Mouse (Mus musculus): ENCODE data around the gene Qk. TPM values are rescaled to one million over a fixed set of nuclear protein-coding genes. Genes with fewer than 3 reads are reported as not detected.

Qk gene
- polyA plus RNA-seq, 1 experiment, result 25.4 TPM

- no peak overlapping the region for H3K4me3 ChIP-seq (replicated peaks; ENCODE audit: control insufficient read depth, low read depth, low read length)
- WGBS, result 79% methylated on average over 4 of the region's 4 CpGs
- H3K4me1 ChIP-seq (ENCODE audit: control insufficient read depth, insufficient read depth, low read length), result no peaks in the 10 kb centered on the region
- no peak overlapping the region for H3K27ac ChIP-seq (ENCODE audit: control insufficient read depth, insufficient read depth, low read depth, low read length, poor library complexity)
- TF ChIP-seq CTCF (IDR thresholded peaks at IDR 0.05; ENCODE audit: control insufficient read depth, insufficient read depth, low read length) (no peak), POLR2A (IDR thresholded peaks at IDR 0.05; ENCODE audit: borderline replicate concordance, control insufficient read depth, low read depth, low read length) (no peak)
These were observed 132.1 kb downstream of the Qk start for GRCm38 (mm10) chr17:10187431-10188020.

DNA sequence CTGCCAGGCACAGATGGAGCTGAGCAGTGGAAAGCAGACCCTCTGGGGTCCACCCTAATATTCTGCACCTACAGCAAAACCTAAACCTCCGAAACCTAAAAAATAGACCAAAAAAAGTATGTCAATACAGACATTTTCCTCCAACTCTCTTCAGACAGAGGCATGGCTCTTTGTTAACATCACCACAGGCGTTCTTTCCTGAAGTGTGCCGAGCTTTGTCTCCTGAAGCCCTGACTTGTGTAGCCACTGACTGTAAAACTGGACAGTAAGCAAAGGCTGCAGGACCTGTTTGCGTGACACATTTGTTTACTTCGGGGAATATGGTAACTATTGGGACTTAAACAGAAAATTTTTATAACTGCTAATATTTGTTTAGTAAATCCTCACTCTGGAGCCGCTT, 137.9 kb downstream of the Qk start:
- H3K4me1 ChIP-seq (ENCODE audit: control insufficient read depth, insufficient read depth, low read length), result no peaks in the 10 kb centered on the region
- no peak overlapping the region for H3K27ac ChIP-seq (ENCODE audit: control insufficient read depth, insufficient read depth, low read depth, low read length, poor library complexity)
- TF ChIP-seq CTCF (IDR thresholded peaks at IDR 0.05; ENCODE audit: control insufficient read depth, insufficient read depth, low read length) (no peak), POLR2A (IDR thresholded peaks at IDR 0.05; ENCODE audit: borderline replicate concordance, control insufficient read depth, low read depth, low read length) (no peak)
- no peak overlapping the region for H3K4me3 ChIP-seq (replicated peaks; ENCODE audit: control insufficient read depth, low read depth, low read length)
- WGBS, result 81% methylated on average over 6 of the region's 6 CpGs

DNA sequence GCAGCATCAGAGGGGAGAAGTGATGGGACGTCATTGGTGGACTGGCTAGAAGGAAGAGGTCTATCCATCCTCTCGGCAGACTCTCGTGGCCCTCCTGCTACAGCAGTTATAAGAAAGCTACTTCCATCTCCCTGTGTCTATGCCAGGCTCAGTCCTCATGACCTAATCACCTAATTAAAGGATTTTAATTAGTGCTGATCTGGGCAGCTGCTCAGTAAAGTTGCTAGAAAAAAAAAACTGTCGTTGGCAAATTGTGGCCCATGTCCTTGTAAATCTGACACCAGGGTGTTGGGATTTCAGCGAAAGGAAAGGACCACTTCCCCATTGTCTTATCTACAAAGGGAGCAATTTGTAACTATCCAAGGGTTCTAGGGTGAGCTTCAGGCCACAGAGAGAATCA, 142.6 kb downstream of the Qk start:
- Histone ChIP-seq H3K27ac (ENCODE audit: control insufficient read depth, insufficient read depth, low read depth, low read length, poor library complexity) (no peak overlapping the region), H3K4me3 (replicated peaks; ENCODE audit: control insufficient read depth, low read depth, low read length) (no peak overlapping the region), H3K4me1 (ENCODE audit: control insufficient read depth, insufficient read depth, low read length) (no peaks in the 10 kb centered on the region)
- no peak for TF ChIP-seq POLR2A (IDR thresholded peaks at IDR 0.05; ENCODE audit: borderline replicate concordance, control insufficient read depth, low read depth, low read length)
- TF ChIP-seq CTCF (IDR thresholded peaks at IDR 0.05; ENCODE audit: control insufficient read depth, insufficient read depth, low read length), result no peak
- WGBS, result 50% methylated on average over 5 of the region's 5 CpGs

GRCm38 (mm10) chr17:10161258-10161657, 158.4 kb downstream of the Qk start:
- 81% methylated on average over 3 of the region's 3 CpGs for whole genome bisulfite sequencing
- H3K4me1 ChIP-seq (ENCODE audit: control insufficient read depth, insufficient read depth, low read length), result no peaks in the 10 kb centered on the region
- H3K4me3 ChIP-seq (replicated peaks; ENCODE audit: control insufficient read depth, low read depth, low read length), result no peak overlapping the region
- no peak overlapping the region for H3K27ac ChIP-seq (ENCODE audit: control insufficient read depth, insufficient read depth, low read depth, low read length, poor library complexity)
- TF ChIP-seq POLR2A (IDR thresholded peaks at IDR 0.05; ENCODE audit: borderline replicate concordance, control insufficient read depth, low read depth, low read length) (no peak), CTCF (IDR thresholded peaks at IDR 0.05; ENCODE audit: control insufficient read depth, insufficient read depth, low read length) (no peak)

- H3K4me3 ChIP-seq (replicated peaks; ENCODE audit: control insufficient read depth, low read depth, low read length), result no peak overlapping the region
- H3K4me1 ChIP-seq (ENCODE audit: control insufficient read depth, insufficient read depth, low read length), result no peaks in the 10 kb centered on the region
- 80% methylated on average over 6 of the region's 6 CpGs for WGBS
- H3K27ac ChIP-seq (ENCODE audit: control insufficient read depth, insufficient read depth, low read depth, low read length, poor library complexity), result no peak overlapping the region
- TF ChIP-seq POLR2A (IDR thresholded peaks at IDR 0.05; ENCODE audit: borderline replicate concordance, control insufficient read depth, low read depth, low read length), result no peak
- no peak for TF ChIP-seq CTCF (IDR thresholded peaks at IDR 0.05; ENCODE audit: control insufficient read depth, insufficient read depth, low read length)
These were observed 159.2 kb downstream of the Qk start for GRCm38 (mm10) chr17:10160415-10160814.

DNA sequence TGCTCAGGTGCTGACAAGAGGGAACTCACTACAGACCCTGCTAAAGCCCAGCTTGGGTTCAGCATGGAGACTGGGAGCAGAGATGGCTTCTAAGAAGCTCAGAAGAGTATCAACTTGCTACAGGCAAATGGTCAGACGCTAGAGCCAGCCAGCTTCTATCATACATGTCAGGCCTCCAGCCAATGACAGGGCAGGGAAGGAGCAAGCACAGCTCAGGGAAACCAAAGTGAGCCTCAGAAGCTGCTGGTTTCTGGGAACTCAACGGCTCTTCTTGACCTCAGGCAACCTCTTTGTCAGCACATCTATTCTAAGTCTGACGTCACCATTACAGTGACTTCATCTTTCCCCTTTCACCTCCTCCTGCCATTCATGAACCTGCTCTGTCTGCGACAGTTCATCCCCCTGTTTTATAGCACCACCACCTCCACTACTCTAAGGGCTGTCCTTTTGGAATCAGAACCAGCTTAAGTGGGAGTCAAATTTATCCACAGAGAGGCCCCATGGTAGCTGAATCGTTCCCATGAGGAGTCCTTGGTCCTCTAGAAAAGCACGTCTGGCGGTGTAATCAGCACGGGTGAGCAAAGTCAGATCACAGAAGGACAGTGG, 166.7 kb downstream of the Qk start:
- Histone ChIP-seq H3K27ac (ENCODE audit: control insufficient read depth, insufficient read depth, low read depth, low read length, poor library complexity) (no peak overlapping the region), H3K4me1 (ENCODE audit: control insufficient read depth, insufficient read depth, low read length) (no peaks in the 10 kb centered on the region), H3K4me3 (replicated peaks; ENCODE audit: control insufficient read depth, low read depth, low read length) (no peak overlapping the region)
- TF ChIP-seq CTCF (IDR thresholded peaks at IDR 0.05; ENCODE audit: control insufficient read depth, insufficient read depth, low read length), result no peak
- TF ChIP-seq POLR2A (IDR thresholded peaks at IDR 0.05; ENCODE audit: borderline replicate concordance, control insufficient read depth, low read depth, low read length), result no peak
- WGBS, result 70% methylated on average over 8 of the region's 8 CpGs
